12 mouse cellular contexts compared by ENCODE assay signal in the genomic region with DNA sequence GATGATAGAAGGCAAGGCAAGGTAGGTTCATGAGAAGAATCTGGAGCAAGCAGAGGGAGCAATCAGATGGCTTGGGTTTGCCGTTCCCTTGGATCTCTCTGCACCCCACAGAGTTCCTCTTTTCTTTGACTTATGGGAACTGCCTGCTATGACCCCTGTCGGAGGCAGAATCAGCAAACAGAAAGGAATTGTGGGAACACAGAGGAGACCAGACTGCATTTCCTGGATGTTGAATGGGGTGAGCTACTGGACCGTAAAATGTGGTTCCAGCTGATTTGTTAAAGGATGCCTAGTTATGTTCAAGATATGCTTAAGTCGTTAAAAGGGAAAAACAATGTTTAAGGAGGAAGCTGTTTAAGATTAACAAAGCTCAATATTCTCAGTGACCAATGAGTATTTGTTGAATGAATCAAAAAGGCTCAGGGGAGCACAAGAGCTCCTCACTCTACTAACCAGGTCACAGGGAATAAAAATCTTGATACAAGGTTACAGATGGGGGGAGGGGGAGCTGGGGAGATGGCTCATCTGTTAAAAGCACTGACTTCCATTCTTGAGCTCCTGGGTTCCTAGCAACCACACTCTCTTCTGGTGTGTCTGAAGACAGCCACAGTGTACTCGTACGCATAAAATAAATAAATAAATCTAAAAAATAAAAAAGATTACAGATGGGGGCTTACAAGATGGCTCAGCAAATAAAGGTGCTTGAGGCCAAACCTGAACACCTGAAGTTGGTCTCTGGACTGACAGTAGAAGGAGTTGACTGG. TPM values are rescaled to one million over a fixed set of nuclear protein-coding genes. Genes with fewer than 3 reads are reported as not detected.
A peak's percentile ranks its signal among the peaks of the same experiment; 100 is the strongest.
DNase-seq lines count a peak whose midpoint lies in the region; ATAC-seq lines count a peak whose summit lies in the region.
"Had no signal": no experiment of that assay in that cellular context is flagged by ENCODE, and none has a peak within 500 bp of the region (broad histone marks: within the 10 kb centered on the region; RNA-seq: fewer than 3 reads in every experiment).

No protein-coding gene starts in this region.

- no peak overlapping the region for H3K9ac ChIP-seq in kidney, embryonic 15.5 days
- H3K9ac ChIP-seq: limb, embryonic 12.5 days; neural tube, embryonic 13.5 days had no signal

- H3K9me3 ChIP-seq in heart, embryonic 10.5 days, result no peaks in the 10 kb centered on the region
- H3K9me3 ChIP-seq in kidney, embryonic 15.5 days (replicated peaks), result no peaks in the 10 kb centered on the region
- H3K9me3 ChIP-seq: limb, embryonic 12.5 days; neural tube, embryonic 13.5 days had no signal

- WGBS in heart, embryonic 10.5 days, result 69% methylated on average over 6 of the region's 6 CpGs
- WGBS in kidney, embryonic 15.5 days, result 42% methylated on average over 6 of the region's 6 CpGs

- H3K27ac ChIP-seq in heart, embryonic 10.5 days, result peak overlapping the region; percentile 86
- H3K27ac ChIP-seq in kidney, embryonic 15.5 days, result peak overlapping the region; percentile 76
- H3K27ac ChIP-seq: limb, embryonic 12.5 days; neural tube, embryonic 13.5 days had no signal

- intact Hi-C loops in left cerebral cortex, postnatal 10 days (cut with DNase I), result loop anchor here (10.0 kb wide), 1 partner anchor 96 kb away; a partner anchor contains a TSS
- intact Hi-C loops in left cerebral cortex, postnatal 36 days (cut with DNase I), result no loop called here

- DNase-seq in heart, embryonic 10.5 days (ENCODE audit: low spot score), result no peak
- no peak for DNase-seq in heart, postnatal 4 days
- peak; percentile 34 for DNase-seq in 416B (ENCODE audit: low read depth)
- peak; percentile 29 for DNase-seq in embryo, embryonic 10 days (ENCODE audit: low spot score)
- DNase-seq in left cerebral cortex, postnatal 10 days (ENCODE audit: extremely low spot score in 1 of 2, low spot score in 2 of 2), result no peak
- DNase-seq in left cerebral cortex, postnatal 36 days (ENCODE audit: low spot score in 2 of 2), result no peak
- no peak for DNase-seq in cerebellum, adult 11-12 months
- DNase-seq: right cerebral cortex, postnatal 4 days had no signal

- peak; percentile 23; the same call in 1 of the 2 replicates for ATAC-seq in kidney, embryonic 15.5 days (replicated peaks; ENCODE audit: low FRiP score)
- ATAC-seq: lung, postnatal 0 days had no signal

- no peak overlapping the region for H3K4me2 ChIP-seq in kidney, embryonic 15.5 days
- H3K4me2 ChIP-seq: limb, embryonic 12.5 days; neural tube, embryonic 13.5 days had no signal

- H3K4me3 ChIP-seq in heart, embryonic 10.5 days, result no peak overlapping the region
- H3K4me3 ChIP-seq in kidney, embryonic 15.5 days (replicated peaks), result no peak overlapping the region
- H3K4me3 ChIP-seq: limb, embryonic 12.5 days; neural tube, embryonic 13.5 days had no signal

- H3K27me3 ChIP-seq in heart, embryonic 10.5 days (ENCODE audit: insufficient read depth, poor library complexity, severe bottlenecking), result no peaks in the 10 kb centered on the region
- peaks cover 15% of the 10 kb centered on the region for H3K27me3 ChIP-seq in kidney, embryonic 15.5 days

- H3K36me3 ChIP-seq in heart, embryonic 10.5 days, result no peaks in the 10 kb centered on the region
- H3K36me3 ChIP-seq in kidney, embryonic 15.5 days, result no peaks in the 10 kb centered on the region
- H3K36me3 ChIP-seq: limb, embryonic 12.5 days; neural tube, embryonic 13.5 days had no signal

- H3K4me1 ChIP-seq in heart, embryonic 10.5 days, result peaks cover 21% of the 10 kb centered on the region; the same call in 1 of the 2 replicates
- H3K4me1 ChIP-seq in kidney, embryonic 15.5 days, result peaks cover 25% of the 10 kb centered on the region

RNA-seq across cellular contexts. Expression of a gene that starts 17.1 kb away (rescaled TPM):
- 0.09 and 0.12 TPM in 2 replicates for polyA plus RNA-seq in heart, embryonic 10.5 days (2016; fragmentation: Nextera tagmentation; extraction: Ambion mirVana)
- total RNA-seq in heart, postnatal 4 days (2021), result under 1 TPM in 1 of 2 experiments, not detected in 1; 0.11 TPM
- polyA plus RNA-seq in kidney, embryonic 15.5 days (2015; fragmentation: Nextera tagmentation; extraction: Ambion mirVana), result 0.05 TPM in 1 of 2 replicates, not detected in the other
- total RNA-seq in left cerebral cortex, postnatal 10 days (2021), result not detected
- not detected for total RNA-seq in left cerebral cortex, postnatal 36 days (2021)
- polyA plus RNA-seq: limb, embryonic 12.5 days; neural tube, embryonic 13.5 days had no signal

RNA-seq across cellular contexts. Expression of a gene that starts 20.3 kb away (rescaled TPM):
- 30.1 and 33.2 TPM in 2 replicates for polyA plus RNA-seq in heart, embryonic 10.5 days (2016; fragmentation: Nextera tagmentation; extraction: Ambion mirVana)
- total RNA-seq in heart, postnatal 4 days (2021), result 10 to 100 TPM; 19.1 to 20.1 TPM
- polyA plus RNA-seq in kidney, embryonic 15.5 days (2015; fragmentation: Nextera tagmentation; extraction: Ambion mirVana), result 48.9 and 54.4 TPM in 2 replicates
- 100 to 1,000 TPM; 216 to 226 TPM for total RNA-seq in left cerebral cortex, postnatal 10 days (2021)
- total RNA-seq in left cerebral cortex, postnatal 36 days (2021), result 100 to 1,000 TPM; 253 to 300 TPM

RNA-seq across cellular contexts. Expression of a gene that starts 21.5 kb away (rescaled TPM):
- 225 and 307 TPM in 2 replicates for polyA plus RNA-seq in heart, embryonic 10.5 days (2016; fragmentation: Nextera tagmentation; extraction: Ambion mirVana)
- total RNA-seq in heart, postnatal 4 days (2021), result 10 to 100 TPM; 11.9 to 18.1 TPM
- 6.2 and 8.9 TPM in 2 replicates for polyA plus RNA-seq in kidney, embryonic 15.5 days (2015; fragmentation: Nextera tagmentation; extraction: Ambion mirVana)
- 1 to 10 TPM in 1 of 2 experiments, under 1 TPM in 1; 0.49 to 1.3 TPM for total RNA-seq in left cerebral cortex, postnatal 10 days (2021)
- total RNA-seq in left cerebral cortex, postnatal 36 days (2021), result 1 to 10 TPM in 1 of 2 experiments, under 1 TPM in 1; 0.67 to 1.0 TPM

RNA-seq across cellular contexts. Expression of a gene that starts 34.5 kb away (rescaled TPM):
- polyA plus RNA-seq in heart, embryonic 10.5 days (2016; fragmentation: Nextera tagmentation; extraction: Ambion mirVana), result 115 and 152 TPM in 2 replicates
- 100 to 1,000 TPM; 140 to 147 TPM for total RNA-seq in heart, postnatal 4 days (2021)
- polyA plus RNA-seq in kidney, embryonic 15.5 days (2015; fragmentation: Nextera tagmentation; extraction: Ambion mirVana), result 107 and 124 TPM in 2 replicates
- 100 to 1,000 TPM; 368 TPM for total RNA-seq in left cerebral cortex, postnatal 10 days (2021)
- total RNA-seq in left cerebral cortex, postnatal 36 days (2021), result 100 to 1,000 TPM; 409 to 413 TPM

RNA-seq across cellular contexts. Expression of a gene that starts 56.7 kb away (rescaled TPM):
- 8.7 and 22.5 TPM in 2 replicates for polyA plus RNA-seq in heart, embryonic 10.5 days (2016; fragmentation: Nextera tagmentation; extraction: Ambion mirVana)
- total RNA-seq in heart, postnatal 4 days (2021), result 10 to 100 TPM; 81.9 to 82.8 TPM
- polyA plus RNA-seq in kidney, embryonic 15.5 days (2015; fragmentation: Nextera tagmentation; extraction: Ambion mirVana), result 2.2 and 2.9 TPM in 2 replicates
- 100 to 1,000 TPM; 393 to 413 TPM for total RNA-seq in left cerebral cortex, postnatal 10 days (2021)
- total RNA-seq in left cerebral cortex, postnatal 36 days (2021), result 100 to 1,000 TPM; 590 to 654 TPM

Comparison
In these comparisons a context has a peak if more than half of its experiments do, and no peak if none do; other contexts are left out.
1. DNase-seq: peak in 416B (single experiment) and embryo, embryonic 10 days (single experiment); none in heart, embryonic 10.5 days (single experiment), heart, postnatal 4 days (single experiment), left cerebral cortex, postnatal 10 days (0 of 2), left cerebral cortex, postnatal 36 days (0 of 2) and cerebellum, adult 11-12 months (single experiment).
2. RNA of a gene that starts 20.3 kb away (total RNA-seq): 253 to 300 TPM in left cerebral cortex, postnatal 36 days and 216 to 226 TPM in left cerebral cortex, postnatal 10 days; 19.1 to 20.1 TPM in heart, postnatal 4 days; every median in the first group is over 10 times any median in the second.
3. RNA of a gene that starts 21.5 kb away (total RNA-seq): 11.9 to 18.1 TPM in heart, postnatal 4 days; 0.49 to 1.3 TPM in left cerebral cortex, postnatal 10 days and 0.67 to 1.0 TPM in left cerebral cortex, postnatal 36 days; every median in the first group is over 4 times any median in the second.